Mouse (Mus musculus): ENCODE measurements around the gene Tsr3. TPM values are rescaled to one million over a fixed set of nuclear protein-coding genes. Genes with fewer than 3 reads are reported as not detected.
A peak's percentile ranks its signal among the peaks of the same experiment; 100 is the strongest.

The Tsr3 gene
- total RNA-seq, 2 experiments from 2014 or later = 23.5 to 25.5 TPM

GRCm38 (mm10) chr17:25244239-25244638 lies 4.3 kb downstream of the Tsr3 start:
- no peak for DNase-seq

- no peak for DNase-seq
Measured at GRCm38 (mm10) chr17:25248033-25248750, 8.2 kb downstream of the Tsr3 start.

DNA sequence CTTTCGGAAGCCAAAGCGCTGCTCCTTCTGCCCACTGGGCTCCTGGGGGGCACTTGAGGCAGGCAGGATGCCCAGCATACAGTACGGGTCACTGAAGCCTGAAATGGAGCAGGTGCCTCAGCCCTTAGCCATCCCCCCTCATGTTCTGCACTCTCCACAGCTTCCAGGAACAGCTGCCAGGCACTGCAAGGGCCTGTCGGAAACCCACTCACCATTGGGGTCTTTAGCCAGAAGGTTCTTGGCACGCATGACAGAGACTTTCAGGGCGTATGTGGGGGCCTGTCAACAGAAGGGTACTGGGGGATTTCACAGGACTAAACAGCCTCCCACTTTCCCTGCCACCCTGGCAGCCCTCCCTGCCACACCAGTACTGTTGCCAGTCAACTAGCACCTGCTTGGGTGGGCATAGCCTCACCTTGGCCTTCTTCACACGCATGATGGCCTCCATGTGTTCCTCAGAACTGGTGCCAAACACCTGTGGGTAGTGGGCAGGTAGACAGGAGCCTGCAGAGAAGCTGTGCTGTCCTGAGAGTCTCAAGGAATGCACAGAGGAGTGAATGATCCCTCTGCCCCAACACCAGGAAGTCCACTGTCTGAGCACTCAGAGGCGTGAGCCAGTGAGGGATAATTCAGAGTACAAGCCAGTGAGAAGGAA lies 10.3 kb downstream of the Tsr3 start:
- no peak for DNase-seq

DNA sequence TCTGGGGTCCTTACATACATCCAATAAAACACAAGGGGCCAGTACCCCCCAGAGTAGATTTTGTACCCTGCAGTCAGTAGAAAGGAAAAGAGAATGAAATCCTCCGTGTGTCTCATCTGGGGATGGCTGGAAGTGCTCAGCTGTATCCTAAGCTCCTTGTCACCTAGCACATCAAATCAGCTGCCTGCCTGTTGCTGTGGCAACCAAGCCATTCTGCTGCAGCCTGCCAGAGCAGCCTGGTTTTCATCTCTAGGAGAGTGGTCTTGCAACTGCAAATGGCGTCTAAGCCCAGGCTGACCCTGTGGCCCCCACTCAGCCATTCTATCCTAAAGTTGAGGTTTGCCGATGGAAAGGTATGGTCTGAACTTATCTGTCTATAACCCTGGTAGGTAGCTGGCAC lies 12.7 kb downstream of the Tsr3 start:
- DNase-seq = no peak

- DNase-seq = peak in 1 of 2 experiments; percentile 40
Measured at GRCm38 (mm10) chr17:25253760-25254159, 13.8 kb downstream of the Tsr3 start.

DNA sequence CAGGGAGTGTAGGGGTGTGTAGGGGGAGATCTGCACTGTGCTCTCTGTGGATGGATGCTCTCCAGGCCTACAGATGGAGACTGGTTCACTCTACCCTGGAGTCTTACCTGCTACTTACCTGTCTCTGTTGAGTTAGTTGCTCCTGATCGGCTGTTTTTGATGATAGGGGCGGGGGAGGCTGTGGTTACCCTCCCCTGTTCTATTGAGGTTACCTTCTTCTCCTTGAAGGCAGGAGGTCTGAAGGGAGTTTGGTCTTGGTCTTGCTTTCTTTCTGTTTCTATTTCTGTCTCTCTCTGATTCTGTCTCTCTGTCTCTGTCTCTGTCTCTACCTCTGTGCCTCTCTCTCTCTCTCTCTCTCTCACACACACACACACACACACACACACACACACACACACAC lies 15.1 kb downstream of the Tsr3 start:
- DNase-seq = no peak

GRCm38 (mm10) chr17:25256140-25256754 lies 16.3 kb downstream of the Tsr3 start, which contains the start of gene Baiap3:
Gene Baiap3 (minus strand): TSS chr17:25256364.
- DNase-seq = no peak

DNA sequence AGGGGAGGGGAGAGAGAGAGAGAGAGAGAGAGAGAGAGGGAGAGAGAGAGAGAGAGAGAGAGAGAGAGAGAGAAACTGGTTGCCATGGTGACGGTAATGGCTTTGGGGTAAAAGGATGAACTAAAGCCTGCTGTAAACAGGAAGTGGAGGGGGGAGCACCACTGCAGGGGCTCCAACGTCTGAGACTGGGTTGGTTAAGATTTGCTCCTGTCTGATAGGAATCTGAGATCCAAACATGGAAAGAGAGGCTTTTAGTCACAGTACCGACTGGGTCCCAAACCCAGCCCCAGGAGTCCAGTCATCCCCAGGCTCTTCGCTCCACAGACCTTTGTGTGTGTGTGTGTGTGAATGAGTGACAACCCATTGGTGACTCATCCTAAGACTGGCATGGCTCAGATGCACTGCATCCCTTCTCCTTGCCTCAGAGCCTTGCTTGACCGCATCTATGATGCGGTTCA lies 17.9 kb downstream of the Tsr3 start:
- DNase-seq = no peak

DNA sequence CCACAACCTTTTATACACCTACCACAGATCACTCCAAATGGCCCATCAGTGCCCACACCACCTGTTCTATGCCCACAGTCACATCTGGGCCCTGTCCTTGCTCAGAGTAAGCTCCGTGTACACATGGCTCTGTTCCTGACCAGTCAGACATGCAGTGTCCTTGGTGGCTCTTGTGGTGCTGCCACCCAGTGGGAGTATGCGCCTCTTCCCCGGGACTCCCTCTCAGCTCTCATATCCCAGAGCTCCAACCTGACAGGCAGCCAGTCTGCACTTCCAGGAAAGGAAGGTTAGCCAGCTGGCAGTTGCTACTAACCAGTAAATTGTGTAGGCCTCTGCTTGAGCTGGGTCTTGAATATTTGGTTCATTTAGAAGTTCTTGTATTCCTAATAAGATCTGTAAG lies 24.5 kb downstream of the Tsr3 start:
- DNase-seq = peak in 1 of 2 experiments; percentile 37

GRCm38 (mm10) chr17:25270795-25271335 lies 30.9 kb downstream of the Tsr3 start:
- DNase-seq = no peak

GRCm38 (mm10) chr17:25272326-25272725 lies 32.4 kb downstream of the Tsr3 start:
- no peak for DNase-seq

DNA sequence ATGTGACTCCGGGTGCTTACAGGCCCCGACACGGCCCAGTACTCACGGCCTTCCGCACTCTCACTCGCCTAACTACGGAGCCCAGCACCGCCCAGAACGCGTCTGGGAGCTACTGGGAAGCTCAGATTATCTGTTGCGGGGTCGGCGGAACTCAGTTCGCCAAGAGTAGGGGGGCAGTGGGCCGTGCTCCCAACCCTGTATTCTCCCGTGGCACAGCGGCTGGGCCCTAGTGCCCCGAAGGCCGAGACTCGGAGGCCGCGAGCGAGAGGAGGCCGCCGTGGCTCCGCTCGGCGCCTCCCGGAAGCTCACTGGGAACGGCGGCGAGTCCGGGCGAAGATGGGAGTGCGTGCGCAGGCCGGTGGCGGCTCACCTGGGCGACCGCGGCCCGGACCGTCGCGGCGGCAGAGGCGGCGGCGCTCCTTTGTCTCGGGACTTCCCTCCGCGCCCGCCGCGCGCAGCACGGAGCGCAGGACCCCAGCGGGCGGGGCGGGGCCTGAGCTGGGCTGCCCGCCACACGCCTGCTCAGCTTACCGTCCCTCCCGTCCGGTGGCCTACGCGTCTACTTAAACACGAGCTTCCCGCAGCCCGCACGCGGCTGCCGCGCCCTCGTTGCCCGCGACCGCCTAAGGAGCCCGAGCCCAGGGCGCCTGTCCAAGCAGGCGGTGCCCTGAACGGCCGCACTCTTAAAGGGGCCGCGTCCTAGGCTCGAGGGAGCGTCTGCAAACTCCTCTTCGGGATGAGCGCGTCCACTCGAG lies 33.2 kb downstream of the Tsr3 start:
- DNase-seq = peak; percentile 92 to 93

- peak; percentile 94 to 95 for DNase-seq
Measured at GRCm38 (mm10) chr17:25273706-25274501, 33.9 kb downstream of the Tsr3 start.

- no peak for DNase-seq
Measured at GRCm38 (mm10) chr17:25274571-25275346, 34.8 kb downstream of the Tsr3 start, which contains the start of gene Ube2i. Gene Ube2i (minus strand): TSS chr17:25274622.

DNA sequence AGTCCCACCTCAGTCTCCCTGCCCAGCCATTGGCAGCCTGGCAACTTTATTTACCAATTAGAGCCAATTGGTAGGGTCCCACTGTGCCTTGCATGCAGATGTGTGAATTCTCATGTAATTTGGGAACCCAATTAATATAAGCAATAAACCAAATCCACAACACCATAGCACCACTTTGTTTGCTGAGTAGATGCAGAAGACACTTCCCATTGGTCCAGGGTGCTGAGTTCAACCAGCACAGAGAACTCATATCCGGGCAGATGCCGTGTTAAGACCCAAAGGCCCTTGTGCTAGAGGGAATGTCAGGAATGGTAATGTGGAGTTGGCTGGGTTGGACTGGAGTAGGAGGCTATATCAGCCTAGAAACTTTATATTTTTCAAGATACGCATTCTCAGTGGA lies 35.9 kb downstream of the Tsr3 start:
- no peak for DNase-seq

DNA sequence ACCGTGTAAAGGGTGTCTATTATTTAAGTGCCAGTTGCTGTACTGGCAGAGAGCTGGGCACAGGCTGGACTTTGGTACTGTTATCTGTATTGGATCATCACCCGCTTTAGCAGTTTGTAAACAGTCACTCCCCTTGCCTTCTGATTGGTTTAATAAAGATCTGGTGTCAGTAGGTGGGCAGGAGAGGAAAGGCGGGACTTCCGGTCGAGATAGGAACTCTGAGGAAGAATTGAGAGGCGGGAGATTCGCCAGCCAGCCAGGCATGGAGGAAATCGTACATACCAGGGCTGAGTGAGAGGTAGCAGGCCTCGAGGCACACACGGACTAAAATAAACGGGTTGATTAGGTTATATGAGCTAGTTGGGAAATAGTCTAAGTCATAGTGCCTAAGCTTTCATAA lies 42.2 kb downstream of the Tsr3 start:
- no peak for DNase-seq

GRCm38 (mm10) chr17:25285033-25285432 lies 45.1 kb downstream of the Tsr3 start:
- DNase-seq = peak in 1 of 2 experiments; percentile 37

- peak in 1 of 2 experiments; percentile 29 for DNase-seq
Measured at GRCm38 (mm10) chr17:25288842-25289241, 48.9 kb downstream of the Tsr3 start.

DNA sequence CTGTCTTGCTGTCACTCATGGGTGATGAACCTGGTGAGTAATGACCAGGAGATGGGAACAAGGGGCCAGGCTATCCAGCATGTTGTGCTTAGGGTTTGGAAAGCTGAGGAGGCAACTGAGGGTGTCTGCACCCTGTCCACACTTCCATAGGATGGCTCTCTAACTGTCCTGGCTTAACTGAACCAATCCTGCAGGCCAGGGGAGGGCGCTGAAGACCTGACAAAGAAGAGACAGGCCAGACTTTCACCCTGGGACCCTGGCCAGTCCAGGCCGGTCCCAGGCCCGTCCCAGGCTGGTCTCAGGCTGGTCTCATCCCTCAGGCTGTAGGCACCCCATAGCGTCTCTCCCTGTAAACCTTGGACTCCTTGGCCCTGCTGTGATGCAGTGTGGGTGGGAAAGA lies 50.4 kb downstream of the Tsr3 start:
- DNase-seq = no peak

Measured in layer of hippocampus, postnatal 36 days (tissue).